Mouse (Mus musculus) spleen, adult 2 months (tissue): ENCODE measurements at regions not wholly inside any gene's neighbourhood (a gene's known extent, or its start where the extent isn't known, plus 50 kb on each side); places are given as distances from the start of the nearest gene placed in this dataset.

Source experiments
- CTCF ChIP-seq: fragments of 200-500 bp; IDR thresholded peaks from 2 replicates; pipeline ENCODE4 v1.5.1; 2011; ENCODE audit warnings: mild to moderate bottlenecking, inconsistent platforms; ENCODE audit not compliant: insufficient read depth, insufficient read length, insufficient replicate concordance; ENCODE audit errors: extremely low read depth
- POLR2A ChIP-seq: fragments of 200-500 bp; IDR thresholded peaks from 2 replicates; pipeline ENCODE4 v1.6.1; 2011; ENCODE audit warnings: low read depth, low read length, inconsistent platforms

GRCm38 (mm10) chr3:134588630-134589029 is 240.2 kb upstream of the Tacr3 start:
- TF ChIP-seq CTCF (no peak), POLR2A (no peak)
